Mouse (Mus musculus): ENCODE measurements around the gene Ctsl.

Gene Ctsl

GRCm38 (mm10) chr13:64375160-64375559, 4.5 kb upstream of the Ctsl start:
- no peak for DNase-seq (ENCODE audit: low read depth, low spot score)

GRCm38 (mm10) chr13:64373695-64374094, 3.0 kb upstream of the Ctsl start:
- DNase-seq (ENCODE audit: low read depth, low spot score), result no peak

DNA sequence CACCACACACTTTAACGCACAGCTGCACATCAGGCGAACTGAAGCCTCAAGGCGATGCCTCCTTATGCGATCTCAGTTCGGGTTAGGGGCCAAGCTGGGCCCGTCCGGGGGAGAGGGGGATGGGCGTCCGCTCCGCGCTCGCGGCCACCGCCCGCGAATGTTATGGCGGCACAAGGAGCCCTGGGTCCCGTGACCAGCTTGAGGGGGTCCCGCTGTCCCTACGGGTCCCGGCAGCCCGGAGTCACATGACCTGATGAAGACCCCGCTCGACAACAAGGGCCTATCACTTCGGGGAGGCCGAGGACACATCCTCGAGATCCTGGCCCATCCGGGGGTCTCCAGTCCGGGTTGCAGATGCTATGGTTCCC, 901 bp downstream of the Ctsl start:
- DNase-seq (ENCODE audit: low read depth, low spot score), result no peak

DNA sequence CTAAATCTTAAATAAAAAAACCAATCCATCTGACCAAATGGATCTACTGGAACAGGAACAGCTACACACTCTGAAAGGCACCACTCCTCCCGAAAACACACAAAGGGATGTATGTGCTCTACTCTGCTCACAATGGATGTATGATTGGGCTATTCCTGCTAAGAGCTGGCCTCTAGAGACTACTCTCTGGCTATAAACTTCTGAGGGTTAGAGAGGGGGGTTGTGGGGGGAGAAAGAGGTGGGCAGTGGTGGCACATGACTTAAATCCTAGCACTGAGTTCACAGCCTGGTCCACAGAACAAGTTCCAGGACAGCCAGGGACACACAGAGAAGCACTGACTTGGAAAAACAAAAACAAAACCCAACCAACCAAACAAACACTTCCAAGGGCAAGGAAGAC, 2.1 kb downstream of the Ctsl start:
- no peak for DNase-seq (ENCODE audit: low read depth, low spot score)

GRCm38 (mm10) chr13:64367615-64368014, 3.1 kb downstream of the Ctsl start:
- no peak for DNase-seq (ENCODE audit: low read depth, low spot score)

DNA sequence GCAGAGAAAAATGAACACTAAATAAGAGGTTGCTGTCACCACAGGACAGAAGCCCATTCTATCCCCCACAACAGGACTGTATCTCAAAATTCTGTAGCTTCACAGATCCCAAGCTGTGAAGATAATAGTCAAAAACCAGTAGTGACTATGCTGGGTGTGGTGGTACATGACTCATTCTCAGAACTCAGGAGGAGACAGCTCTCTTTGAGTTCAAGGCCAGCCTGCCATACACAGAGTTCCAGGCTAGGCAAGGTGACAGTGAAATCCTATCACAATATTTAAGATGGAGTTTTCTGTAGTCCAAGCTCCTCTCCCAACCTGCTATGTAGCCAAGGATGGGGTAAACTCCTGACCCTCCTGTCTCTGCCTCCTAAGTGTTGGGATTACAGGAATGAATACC, 5.4 kb downstream of the Ctsl start:
- no peak for DNase-seq (ENCODE audit: low read depth, low spot score)

DNA sequence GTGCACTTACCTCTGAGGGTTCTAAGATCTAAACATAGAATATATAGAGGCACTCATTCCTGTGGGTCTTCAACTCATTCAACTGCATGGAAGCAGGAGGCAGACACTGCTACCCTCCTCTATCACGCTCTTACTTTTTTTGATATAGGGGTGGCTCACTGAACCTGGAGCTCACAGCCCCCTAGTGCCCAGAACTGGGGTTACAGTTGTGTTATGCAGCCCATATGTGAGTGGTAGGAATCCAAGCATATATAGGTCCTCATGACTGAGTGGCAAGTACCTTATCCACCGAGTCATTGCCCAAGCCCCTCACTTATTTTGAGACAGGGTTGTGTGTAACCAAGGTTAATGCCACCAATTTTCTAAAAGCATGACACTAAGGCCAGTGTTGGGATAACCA, 6.4 kb downstream of the Ctsl start:
- no peak for DNase-seq (ENCODE audit: low read depth, low spot score)

- no peak for DNase-seq (ENCODE audit: low read depth, low spot score)
Measured at GRCm38 (mm10) chr13:64362139-64362538, 8.6 kb downstream of the Ctsl start.

DNA sequence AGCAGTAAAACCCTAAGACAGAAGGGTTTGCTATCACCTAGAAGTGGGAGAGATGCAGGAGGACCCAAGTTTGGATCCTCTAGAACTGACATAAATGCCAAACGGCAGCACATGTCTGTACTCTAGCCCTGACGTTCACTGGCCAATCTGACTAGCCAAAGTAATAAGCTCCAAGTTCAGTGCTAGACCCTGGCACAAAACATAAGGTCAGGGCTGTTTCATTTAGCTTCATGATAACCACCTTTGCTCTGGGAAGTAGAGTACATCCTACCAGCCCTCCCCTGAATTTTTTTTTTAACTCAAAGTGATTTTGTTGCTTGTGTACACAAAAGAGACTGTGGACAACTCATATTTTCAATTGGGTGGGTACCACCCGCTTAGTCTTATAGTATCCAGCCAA, 9.7 kb downstream of the Ctsl start:
- DNase-seq (ENCODE audit: low read depth, low spot score), result no peak

DNA sequence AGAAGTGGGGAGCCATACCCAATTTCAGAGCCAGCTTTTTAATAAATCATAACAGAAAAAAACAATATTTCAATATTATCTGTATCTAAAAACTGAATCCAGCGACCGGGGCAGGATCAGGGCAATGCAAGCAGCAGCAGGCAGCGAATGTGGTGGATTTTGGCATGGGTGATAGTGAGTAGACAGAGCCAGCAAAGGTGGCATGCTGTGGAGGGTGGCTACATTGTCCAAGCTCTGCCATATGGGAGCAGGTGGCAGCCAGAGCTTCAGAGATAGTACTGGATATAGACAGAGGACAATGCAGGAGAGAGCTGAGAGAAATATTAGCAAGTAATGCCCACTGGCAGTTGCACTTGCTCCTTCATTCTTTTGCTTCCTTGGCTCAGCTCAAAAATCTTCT, 11.0 kb downstream of the Ctsl start:
- DNase-seq (ENCODE audit: low read depth, low spot score), result no peak

GRCm38 (mm10) chr13:64358476-64358875, 12.2 kb downstream of the Ctsl start:
- DNase-seq (ENCODE audit: low read depth, low spot score), result no peak

DNA sequence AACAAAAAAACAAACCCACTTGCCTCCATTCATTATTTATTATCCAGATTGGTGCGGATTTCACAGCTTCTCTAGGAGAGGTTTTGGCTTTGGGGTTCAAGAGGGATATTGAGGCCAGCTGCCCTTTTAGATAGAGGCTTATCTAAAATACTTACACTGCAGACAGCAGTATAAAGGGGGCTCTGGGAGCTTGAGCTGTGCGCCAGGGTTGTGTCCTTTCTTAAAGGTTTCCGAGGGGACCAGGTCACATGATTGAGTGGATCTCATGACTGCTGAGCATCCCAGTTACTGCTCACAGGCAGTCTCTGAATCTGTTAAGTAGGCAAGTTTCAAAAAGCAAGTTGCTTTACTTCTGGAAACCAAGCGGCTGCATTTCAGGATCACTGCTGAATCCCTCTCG, 13.3 kb downstream of the Ctsl start:
- no peak for DNase-seq (ENCODE audit: low read depth, low spot score)

GRCm38 (mm10) chr13:64349474-64349873, 21.2 kb downstream of the Ctsl start:
- DNase-seq (ENCODE audit: low read depth, low spot score), result no peak

DNA sequence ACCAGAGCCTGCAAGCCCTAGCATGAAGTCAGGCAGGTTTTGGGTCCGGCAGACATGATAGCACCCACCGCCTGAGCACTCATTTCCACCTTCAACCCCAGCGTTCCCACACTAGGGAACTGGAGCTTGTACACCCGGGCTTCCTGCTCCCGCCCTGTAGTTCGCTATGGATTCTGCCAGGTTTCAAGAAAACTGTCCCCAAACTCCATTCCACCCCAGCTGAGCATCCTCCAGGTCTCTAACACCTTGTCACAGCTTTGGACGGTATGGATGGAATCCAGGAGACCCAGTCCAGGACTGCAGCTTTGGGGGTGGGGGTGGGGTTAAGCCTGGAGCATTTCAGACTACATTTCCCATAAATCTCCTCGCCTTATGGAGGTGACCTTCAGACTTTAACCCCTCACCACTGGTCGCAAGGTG, 26.6 kb downstream of the Ctsl start:
- DNase-seq (ENCODE audit: low read depth, low spot score), result no peak

DNA sequence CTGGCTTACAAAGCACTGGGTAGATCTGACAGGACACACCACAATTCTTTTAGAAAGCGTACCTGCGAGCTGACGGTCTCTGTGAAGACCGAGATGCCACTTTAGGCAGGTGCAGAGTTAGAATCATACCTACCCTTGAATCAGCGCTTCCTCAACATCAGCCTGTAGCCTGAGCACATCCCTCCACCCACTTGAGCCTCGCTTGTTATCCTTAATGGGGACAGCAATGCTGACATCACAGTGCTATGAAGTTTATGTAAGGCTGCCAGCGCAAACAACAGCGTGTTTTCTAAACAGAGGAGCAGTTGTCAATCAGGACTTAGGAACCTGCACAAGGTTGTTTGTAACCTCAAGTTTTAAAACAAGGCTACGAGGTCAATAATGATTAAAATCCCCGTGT, 27.1 kb downstream of the Ctsl start:
- DNase-seq (ENCODE audit: low read depth, low spot score), result no peak

DNA sequence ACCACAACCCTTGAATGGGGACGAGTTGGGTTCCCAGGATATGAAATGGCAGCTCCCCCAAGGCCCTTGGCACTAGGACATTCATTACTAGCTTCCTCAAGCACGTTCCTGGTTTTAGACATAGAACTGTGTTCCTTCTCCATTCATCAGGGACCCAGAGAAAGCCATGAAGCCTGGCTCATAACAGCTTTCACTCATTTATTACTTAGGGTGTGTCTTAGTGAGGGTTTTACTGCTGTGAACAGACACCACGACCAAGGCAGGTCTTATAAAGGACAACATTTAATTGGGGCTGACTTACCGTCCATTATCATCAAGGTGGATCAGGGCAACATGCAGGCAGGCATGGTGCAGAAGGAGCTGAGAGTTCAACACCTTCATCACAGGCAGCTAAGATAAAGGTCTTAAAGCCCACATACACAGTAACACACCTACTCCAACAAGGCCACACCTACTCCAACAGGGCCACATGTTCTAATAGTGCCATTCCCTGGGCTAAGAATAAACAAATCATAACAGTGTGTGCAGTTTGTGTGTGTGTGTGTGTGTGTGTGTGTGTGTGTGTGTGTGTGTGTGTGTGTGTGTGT, 35.1 kb downstream of the Ctsl start:
- DNase-seq (ENCODE audit: low read depth, low spot score), result no peak

DNA sequence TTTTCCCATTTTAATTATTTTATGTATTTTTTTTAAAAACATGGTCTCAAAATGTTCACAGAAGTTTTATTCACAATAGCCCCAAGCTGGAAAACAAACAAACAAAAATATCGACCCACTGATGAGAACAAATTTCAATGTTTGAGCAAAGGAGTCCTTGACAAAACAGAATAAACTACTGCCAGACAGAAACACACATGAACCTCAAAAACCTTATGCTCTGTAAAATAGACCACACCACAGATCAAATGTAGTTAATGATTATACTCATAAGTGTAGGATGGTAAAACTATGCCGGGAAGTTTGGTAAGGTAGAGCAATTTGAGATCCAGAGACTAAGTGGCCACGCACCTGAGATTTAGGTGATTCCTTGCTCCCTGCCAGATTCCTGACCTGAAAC, 37.6 kb downstream of the Ctsl start:
- no peak for DNase-seq (ENCODE audit: low read depth, low spot score)

DNA sequence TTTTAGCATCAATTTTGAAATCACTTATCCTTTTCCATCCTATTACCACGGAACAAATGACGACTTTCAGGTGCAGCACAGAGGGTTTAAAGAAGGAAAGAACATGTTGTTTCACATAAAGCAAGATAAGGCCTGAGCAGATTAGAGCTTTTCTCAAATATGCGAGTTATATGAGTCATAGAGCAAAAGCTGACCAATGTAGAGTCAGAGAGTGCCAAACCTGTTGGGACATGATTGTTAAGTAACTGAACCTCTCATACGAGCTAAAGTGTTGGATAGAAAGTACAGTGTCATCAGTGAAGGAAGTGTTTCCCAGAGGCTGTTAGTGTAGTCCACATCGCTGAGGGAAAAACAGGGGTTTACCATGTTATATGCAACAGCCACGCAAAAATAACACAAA, 38.4 kb downstream of the Ctsl start:
- DNase-seq (ENCODE audit: low read depth, low spot score), result no peak

DNA sequence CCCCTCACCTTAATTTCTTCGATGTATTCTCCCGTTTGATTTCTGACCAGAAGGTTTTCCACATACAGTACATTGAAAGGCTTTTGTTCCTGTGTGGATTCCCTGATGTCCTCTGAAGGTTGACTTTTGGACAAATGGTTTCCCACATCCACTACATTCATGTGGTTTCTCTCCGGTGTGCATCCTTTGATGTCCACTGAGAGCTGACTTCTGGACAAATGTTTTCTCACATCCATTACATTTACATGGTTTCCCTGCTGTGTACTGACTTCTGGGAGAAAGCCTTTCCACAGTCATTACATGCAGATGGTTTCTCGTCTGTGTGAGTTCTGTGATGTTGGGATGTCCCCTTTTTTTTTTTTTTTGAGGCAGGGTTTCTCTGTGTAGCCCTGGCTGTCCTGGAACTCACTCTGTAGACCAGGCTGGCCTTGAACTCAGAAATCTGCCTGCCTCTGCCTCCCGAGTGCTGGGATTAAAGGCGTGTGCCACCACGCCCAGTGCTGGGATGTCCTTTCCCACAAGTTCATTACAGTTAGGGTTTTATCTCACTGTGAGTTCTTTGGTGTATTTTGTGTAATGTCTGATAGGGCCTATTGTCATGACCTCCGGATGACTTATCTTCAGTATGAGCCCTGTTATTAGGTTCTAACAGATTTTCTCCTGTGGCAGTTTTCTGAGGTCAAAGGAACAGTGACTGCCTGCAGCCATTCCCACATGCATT, 48.0 kb downstream of the Ctsl start:
- DNase-seq (ENCODE audit: low read depth, low spot score), result no peak

DNA sequence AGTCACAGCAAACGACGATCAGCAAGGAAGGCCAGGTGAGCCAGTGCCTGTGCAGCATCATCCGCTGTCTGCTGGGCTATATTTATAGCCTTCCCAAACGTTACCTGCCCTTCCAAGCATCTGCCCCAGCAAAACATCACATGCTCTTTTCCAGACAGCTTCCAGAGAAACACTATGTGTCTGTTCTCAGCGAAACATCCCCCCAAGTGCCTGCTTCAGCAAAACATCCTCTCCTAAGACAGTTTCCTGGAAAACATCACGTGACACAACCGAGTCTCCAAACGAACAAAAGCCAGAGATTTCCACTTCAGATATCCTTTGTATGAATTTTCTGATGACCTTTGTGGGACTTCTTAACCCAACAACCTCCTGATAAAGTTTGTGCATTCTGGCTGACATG, 50.4 kb downstream of the Ctsl start:
- no peak for DNase-seq (ENCODE audit: low read depth, low spot score)

DNA sequence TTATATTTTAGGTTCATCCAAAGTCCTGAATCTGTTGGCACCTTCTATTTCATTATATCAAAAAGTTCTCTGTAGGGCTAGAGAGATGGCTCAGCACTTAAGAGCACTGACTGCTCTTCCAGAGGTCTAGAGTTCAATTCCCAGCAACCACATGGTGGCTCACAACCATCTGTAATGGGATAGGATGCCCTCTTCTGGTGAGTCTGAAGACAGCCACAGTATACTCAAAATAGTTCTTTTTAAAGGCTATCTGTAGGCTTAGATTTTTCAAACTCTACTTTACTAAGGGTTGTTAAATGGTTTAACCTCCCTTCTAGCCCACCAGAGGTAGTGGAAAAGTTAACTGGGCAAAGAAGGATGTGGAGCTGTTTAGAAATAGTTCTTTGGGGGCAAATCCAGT, 50.9 kb downstream of the Ctsl start:
- no peak for DNase-seq (ENCODE audit: low read depth, low spot score)

DNA sequence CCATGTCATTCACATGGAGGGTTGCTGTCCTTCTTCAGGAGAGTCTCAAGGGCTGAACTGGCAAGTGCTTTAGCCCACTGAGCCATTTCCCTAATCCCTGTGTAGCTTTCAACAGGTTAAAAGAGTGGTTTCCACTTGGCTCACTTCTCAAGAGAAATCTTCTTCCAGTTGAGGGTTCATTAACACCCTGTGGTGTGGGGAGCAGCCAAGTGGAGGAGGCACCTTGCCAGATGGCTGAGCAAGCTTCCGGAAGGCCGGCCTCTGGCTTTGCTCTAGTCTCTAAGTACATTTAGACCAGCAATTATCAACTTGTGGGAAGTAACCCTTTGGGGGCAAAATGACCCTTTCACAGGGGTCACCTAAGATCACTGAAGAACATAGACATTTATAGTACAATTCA, 52.3 kb downstream of the Ctsl start:
- no peak for DNase-seq (ENCODE audit: low read depth, low spot score)

- DNase-seq (ENCODE audit: low read depth, low spot score), result peak; percentile 60
Measured at GRCm38 (mm10) chr13:64315483-64316050, 55.1 kb downstream of the Ctsl start.

DNA sequence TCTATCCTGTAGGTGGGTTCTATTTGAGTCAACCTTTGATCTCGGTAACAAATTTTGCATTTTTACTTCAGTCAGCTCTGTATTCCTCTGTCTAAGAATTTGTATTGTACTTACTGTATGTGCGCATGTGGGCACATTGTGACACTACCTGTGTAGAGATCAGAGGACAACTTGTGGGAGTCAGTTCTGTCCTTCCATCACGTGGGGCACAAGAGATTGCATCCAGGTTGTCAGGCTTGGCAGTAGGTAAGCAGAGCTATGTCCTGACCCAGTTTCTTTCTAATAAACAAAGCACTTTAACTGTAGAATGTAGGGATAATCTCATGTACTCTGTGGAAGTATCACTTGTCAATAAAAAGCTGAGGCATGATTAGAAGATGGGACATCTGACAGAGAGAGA, 56.6 kb downstream of the Ctsl start:
- no peak for DNase-seq (ENCODE audit: low read depth, low spot score)

Measured in c-Kit-negative CD71-positive TER-119-positive erythroid progenitor cells, embryonic 14.5 days (primary cell).